Mouse (Mus musculus) ES-Bruce4 (cell line): ENCODE data around the gene Bbs2.

ENCODE experiments used
- CTCF ChIP-seq: IDR thresholded peaks from one replicate; pipeline ENCODE4 v1.8.1; 2011; ENCODE audit warnings: low read depth, low read length
- EP300 ChIP-seq: IDR thresholded peaks from 2 replicates; pipeline ENCODE4 v1.6.1; 2011; ENCODE audit warnings: low read depth, low read length; ENCODE audit not compliant: insufficient read depth

- TF ChIP-seq CTCF: no peak
- no peak for TF ChIP-seq EP300
These were observed 11.9 kb upstream of the Bbs2 start for GRCm38 (mm10) chr8:94110526-94111177.
